Mouse (Mus musculus) intestine, embryonic 15.5 days (tissue): ENCODE measurements around the gene Vmp1. TPM values are rescaled to one million over a fixed set of nuclear protein-coding genes. Genes with fewer than 3 reads are reported as not detected.
A peak's percentile ranks its signal among the peaks of the same experiment; 100 is the strongest.

Source experiments
- ATAC-seq: fragments of 200-750 bp; cut with Nextera tagmentation; 2 replicates; pipeline ENCODE4 v1.8.0; 2017; ENCODE audit warnings: moderate TSS enrichment, moderate library complexity
- H3K27ac ChIP-seq: fragments of 300-500 bp; sonication (generic); 2 replicates; pipeline ENCODE4 v1.5.1; 2015; ENCODE audit warnings: mild to moderate bottlenecking, inconsistent platforms
- H3K27me3 ChIP-seq: fragments of 300-500 bp; sonication (generic); replicated peaks from 2 replicates; pipeline ENCODE4 v1.6.1; 2015; ENCODE audit warnings: inconsistent platforms
- H3K36me3 ChIP-seq: fragments of 300-500 bp; sonication (generic); 2 replicates; pipeline ENCODE4 v1.6.1; 2015; ENCODE audit warnings: inconsistent platforms
- H3K4me1 ChIP-seq: fragments of 300-500 bp; sonication (generic); replicated peaks from 2 replicates; pipeline ENCODE4 v1.6.1; 2015; ENCODE audit warnings: inconsistent platforms
- H3K4me2 ChIP-seq: fragments of 300-500 bp; sonication (generic); replicated peaks from 2 replicates; pipeline ENCODE4 v1.6.1; 2015; ENCODE audit warnings: mild to moderate bottlenecking, inconsistent platforms
- H3K4me3 ChIP-seq: fragments of 300-500 bp; sonication (generic); replicated peaks from 2 replicates; pipeline ENCODE4 v1.5.1; 2015; ENCODE audit warnings: inconsistent platforms
- H3K9ac ChIP-seq: fragments of 300-500 bp; sonication (generic); 2 replicates; pipeline ENCODE4 v1.6.1; 2015; ENCODE audit warnings: inconsistent platforms
- H3K9me3 ChIP-seq: fragments of 300-500 bp; sonication (generic); 2 replicates; pipeline ENCODE4 v1.6.1; 2016; ENCODE audit warnings: inconsistent platforms
- WGBS: fragments of 180-500 bp; shearing (Covaris S2); methylation state at CpG from one replicate; pipeline ENCODE4 v1.1.7; 2015; 5-methylcytosine and 5-hydroxymethylcytosine counted together
- polyA plus RNA-seq: library from polyadenylated mRNA; unstranded; fragments of >200 nt; fragmentation: Nextera tagmentation; extraction: Ambion mirVana; gene quantifications from 2 replicates; pipeline ENCODE4 v1.2.1, GENCODE M21; 2015

Vmp1 gene
- polyA plus RNA-seq, 1 experiment from 2014 or later: 168 TPM

DNA sequence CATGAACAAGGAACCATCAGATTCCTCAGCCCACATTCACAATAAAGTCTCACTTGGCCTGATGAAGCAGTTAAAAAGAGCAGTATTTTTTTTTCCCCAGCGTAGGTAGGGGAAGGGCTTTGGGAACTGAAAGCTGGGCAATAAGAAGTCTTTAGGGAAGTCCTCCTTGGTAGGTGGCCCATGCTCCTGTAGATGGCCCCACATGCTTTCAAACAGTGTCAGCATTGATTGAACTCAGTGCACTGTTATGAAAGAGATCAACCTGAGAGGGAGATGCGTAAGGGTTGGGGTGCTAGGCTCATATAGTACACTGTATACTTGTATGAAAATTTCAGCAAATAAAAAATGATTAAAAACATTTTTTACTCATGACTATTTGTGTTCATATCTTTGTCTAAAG, 8.3 kb upstream of the Vmp1 start:
- Histone ChIP-seq H3K27me3 (no peaks in the 10 kb centered on the region), H3K27ac (no peak overlapping the region), H3K4me2 (no peak overlapping the region), H3K4me1 (no peaks in the 10 kb centered on the region), H3K9me3 (no peaks in the 10 kb centered on the region), H3K9ac (no peak overlapping the region), H3K36me3 (peaks cover 23% of the 10 kb centered on the region), H3K4me3 (no peak overlapping the region)
- no peak for ATAC-seq
- WGBS: 89% methylated on average over 2 of the region's 2 CpGs

DNA sequence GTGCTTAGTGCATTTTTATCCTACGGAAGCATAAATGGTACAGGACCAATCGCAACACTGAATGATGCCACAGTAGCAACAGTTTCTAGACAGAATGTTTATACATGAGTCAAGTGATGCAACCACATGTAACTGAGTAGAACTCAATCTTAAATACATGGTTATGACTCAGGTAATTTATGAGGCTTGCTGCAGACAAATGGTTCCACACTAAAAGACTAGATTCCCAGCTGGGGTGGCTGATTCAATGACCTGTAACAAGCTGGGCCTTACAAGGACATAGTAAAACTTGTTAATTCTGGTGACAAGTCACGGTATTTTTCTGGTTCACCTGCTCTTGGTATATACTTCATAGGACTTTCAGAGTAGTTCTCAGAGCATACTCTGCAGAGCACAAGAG, 7.8 kb upstream of the Vmp1 start:
- Histone ChIP-seq H3K4me1 (no peaks in the 10 kb centered on the region), H3K4me3 (no peak overlapping the region), H3K27ac (no peak overlapping the region), H3K9me3 (no peaks in the 10 kb centered on the region), H3K4me2 (no peak overlapping the region), H3K27me3 (no peaks in the 10 kb centered on the region), H3K36me3 (peaks cover 20% of the 10 kb centered on the region), H3K9ac (no peak overlapping the region)
- 91% methylated on average over 3 of the region's 3 CpGs for WGBS
- ATAC-seq: no peak

DNA sequence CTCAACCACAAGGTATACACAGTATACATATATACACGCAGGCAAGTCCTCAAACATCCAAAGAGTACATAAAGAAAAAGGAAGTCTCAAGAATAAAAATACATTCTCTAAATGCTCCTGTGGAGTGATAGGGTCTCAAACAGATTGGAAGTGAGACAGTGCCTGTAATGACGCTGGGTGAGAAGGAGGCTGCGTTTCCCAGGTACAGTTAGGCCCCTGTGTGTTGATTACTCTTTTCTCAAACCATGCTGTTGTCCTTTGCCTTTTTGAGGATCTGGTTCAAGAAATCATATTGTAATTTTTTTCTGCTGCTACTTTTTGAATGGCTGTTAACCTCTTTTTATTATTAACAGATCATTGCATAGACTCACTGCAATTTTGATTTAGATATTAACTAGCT, 6.7 kb upstream of the Vmp1 start:
- no peak for ATAC-seq
- Histone ChIP-seq H3K4me1 (0 out of 2 replicates have a peak, but pooled peaks cover 1% of the 10 kb centered on the region), H3K27ac (no peak overlapping the region), H3K4me2 (no peak overlapping the region), H3K9ac (no peak overlapping the region), H3K9me3 (no peaks in the 10 kb centered on the region), H3K27me3 (no peaks in the 10 kb centered on the region), H3K4me3 (no peak overlapping the region), H3K36me3 (peaks cover 17% of the 10 kb centered on the region)
- WGBS: 86% methylated on average over 3 of the region's 3 CpGs

DNA sequence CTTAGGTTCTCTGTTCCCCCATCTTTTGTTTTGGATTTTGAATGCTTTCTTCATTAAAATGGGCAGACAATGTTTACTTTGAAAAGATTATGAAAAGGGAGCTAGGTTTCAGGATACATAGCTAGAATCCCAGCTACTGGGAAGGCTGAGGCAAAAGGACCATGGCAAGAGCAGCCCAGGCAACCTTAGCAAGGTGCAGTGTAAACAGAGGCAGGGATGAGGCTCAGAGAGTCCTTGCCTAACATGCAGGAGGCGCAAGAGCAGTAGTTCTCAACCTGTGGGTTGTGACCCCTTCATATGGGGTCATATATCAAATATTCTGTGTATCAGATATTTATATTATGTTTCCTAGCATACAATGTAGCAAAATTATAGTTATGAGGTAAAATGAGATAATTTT, 1.7 kb upstream of the Vmp1 start:
- Histone ChIP-seq H3K27me3 (no peaks in the 10 kb centered on the region), H3K9ac (0 out of 2 replicates have a peak overlapping the region, but pooled peaks have one; percentile 93), H3K9me3 (no peaks in the 10 kb centered on the region), H3K36me3 (0 out of 2 replicates have a peak, but pooled peaks cover 5% of the 10 kb centered on the region), H3K4me1 (peaks cover 14% of the 10 kb centered on the region; the same call in 1 of the 2 replicates), H3K27ac (no peak overlapping the region), H3K4me2 (peak overlapping the region; percentile 77), H3K4me3 (peak overlapping the region; percentile 78; the same call in 1 of the 2 replicates)
- 81% methylated on average over 1 of the region's 1 CpGs for WGBS
- no peak for ATAC-seq

DNA sequence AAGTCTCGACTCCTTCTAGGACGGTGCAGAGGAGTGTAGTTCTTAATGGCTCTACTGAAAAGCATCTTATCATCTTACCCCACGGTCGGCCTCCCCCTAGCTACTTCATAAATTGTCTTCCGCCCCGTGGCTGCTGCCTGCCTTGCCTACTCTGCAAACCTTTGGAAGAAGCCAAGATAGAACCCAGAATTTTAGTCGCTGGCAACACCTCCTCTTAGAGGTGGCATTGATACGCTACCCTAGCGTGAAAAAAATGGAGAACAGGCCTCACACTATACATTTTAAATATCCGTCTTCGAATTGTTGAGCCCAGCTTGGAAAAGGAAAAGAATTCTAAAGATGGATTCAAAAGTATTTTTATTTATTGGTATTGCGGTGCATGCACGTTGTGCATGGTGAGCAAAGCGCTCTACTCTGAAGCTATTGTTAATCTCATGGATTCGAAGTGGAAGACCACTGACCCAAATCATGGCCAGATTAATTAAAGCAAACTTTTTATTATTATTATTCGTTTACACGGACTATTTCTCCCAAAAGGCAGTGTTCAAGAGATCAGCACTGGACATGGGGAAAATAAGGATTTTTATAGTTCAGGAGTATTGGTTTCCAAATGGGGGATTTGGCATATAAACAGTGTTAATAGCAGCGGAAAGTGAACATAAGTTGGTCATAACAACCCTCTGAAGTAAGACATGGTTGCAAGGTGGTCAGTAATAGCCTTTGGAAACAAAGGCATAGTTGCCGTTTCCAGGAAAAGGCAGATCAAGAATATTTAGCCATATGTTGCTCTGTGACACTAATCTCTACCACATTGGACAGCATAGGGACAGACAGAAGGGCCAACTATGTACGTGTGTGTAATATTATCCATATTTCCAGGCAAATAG, 733 bp upstream of the Vmp1 start:
- Histone ChIP-seq H3K9me3 (no peaks in the 10 kb centered on the region), H3K27me3 (no peaks in the 10 kb centered on the region), H3K36me3 (0 out of 2 replicates have a peak, but pooled peaks cover 1% of the 10 kb centered on the region), H3K4me1 (peaks cover 14% of the 10 kb centered on the region; the same call in 1 of the 2 replicates), H3K27ac (peak overlapping the region; percentile 90), H3K4me2 (peak overlapping the region; percentile 77), H3K9ac (peak overlapping the region; percentile 93), H3K4me3 (peak overlapping the region; percentile 78)
- no peak for ATAC-seq
- 6% methylated on average over 20 of the region's 20 CpGs for WGBS

DNA sequence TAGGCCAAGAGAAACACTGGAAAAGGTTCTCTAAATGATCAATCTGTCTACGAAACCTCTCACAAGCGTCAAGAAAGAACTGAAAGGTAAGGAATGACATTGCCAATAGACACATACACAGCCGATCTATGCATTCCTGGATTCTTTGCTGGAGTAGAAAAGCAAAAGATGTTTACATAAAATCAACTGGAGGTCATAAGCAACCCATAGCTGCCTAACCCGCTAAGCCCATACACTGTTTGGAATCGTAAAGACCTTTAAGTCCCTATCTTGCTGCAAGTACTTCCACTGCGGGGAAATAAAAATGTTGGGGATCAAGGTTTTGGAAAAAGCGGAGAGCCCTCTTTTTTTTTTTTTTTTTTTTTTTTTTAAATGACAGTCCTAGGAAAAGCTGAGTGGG, 775 bp downstream of the Vmp1 start:
- no peaks in the 10 kb centered on the region for H3K36me3 ChIP-seq
- no peak for ATAC-seq
- H3K27me3 ChIP-seq: no peaks in the 10 kb centered on the region
- no peak overlapping the region for H3K27ac ChIP-seq
- 24% methylated on average over 7 of the region's 7 CpGs for WGBS
- peak overlapping the region; percentile 93; the same call in 1 of the 2 replicates for H3K9ac ChIP-seq
- peak overlapping the region; percentile 77 for H3K4me2 ChIP-seq
- H3K9me3 ChIP-seq: no peaks in the 10 kb centered on the region
- H3K4me3 ChIP-seq: peak overlapping the region; percentile 78
- peaks cover 14% of the 10 kb centered on the region; the same call in 1 of the 2 replicates for H3K4me1 ChIP-seq

DNA sequence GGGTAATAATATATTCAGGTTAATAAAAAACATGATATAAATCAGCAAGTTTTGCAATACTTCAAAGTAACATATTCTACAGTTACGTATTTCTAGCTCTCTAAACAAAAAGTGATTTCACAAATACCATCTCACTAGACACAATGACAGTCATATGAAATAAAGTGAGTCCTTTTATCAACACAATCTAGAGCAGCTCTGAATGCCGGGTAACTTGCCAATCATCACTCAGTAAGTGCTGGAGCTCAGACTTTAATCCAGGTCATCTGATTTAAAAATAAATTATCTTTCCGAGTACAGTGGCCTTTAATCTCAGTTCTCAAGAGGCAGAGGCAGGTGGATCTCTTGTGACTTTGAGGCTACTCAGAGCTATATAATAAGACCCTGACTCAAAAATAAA, 2.2 kb downstream of the Vmp1 start:
- Histone ChIP-seq H3K27ac (no peak overlapping the region), H3K36me3 (no peaks in the 10 kb centered on the region), H3K4me3 (no peak overlapping the region), H3K9me3 (no peaks in the 10 kb centered on the region), H3K27me3 (no peaks in the 10 kb centered on the region), H3K9ac (no peak overlapping the region), H3K4me1 (peaks cover 14% of the 10 kb centered on the region; the same call in 1 of the 2 replicates), H3K4me2 (no peak overlapping the region)
- WGBS: 75% methylated on average over 3 of the region's 3 CpGs
- ATAC-seq: no peak

- 95% methylated on average over 3 of the region's 3 CpGs for WGBS
- Histone ChIP-seq H3K4me1 (peaks cover 14% of the 10 kb centered on the region; the same call in 1 of the 2 replicates), H3K4me3 (no peak overlapping the region), H3K9ac (no peak overlapping the region), H3K36me3 (no peaks in the 10 kb centered on the region), H3K9me3 (no peaks in the 10 kb centered on the region), H3K4me2 (no peak overlapping the region), H3K27me3 (no peaks in the 10 kb centered on the region), H3K27ac (no peak overlapping the region)
- no peak for ATAC-seq
These were observed 2.9 kb downstream of the Vmp1 start for GRCm38 (mm10) chr11:86680729-86681128.

DNA sequence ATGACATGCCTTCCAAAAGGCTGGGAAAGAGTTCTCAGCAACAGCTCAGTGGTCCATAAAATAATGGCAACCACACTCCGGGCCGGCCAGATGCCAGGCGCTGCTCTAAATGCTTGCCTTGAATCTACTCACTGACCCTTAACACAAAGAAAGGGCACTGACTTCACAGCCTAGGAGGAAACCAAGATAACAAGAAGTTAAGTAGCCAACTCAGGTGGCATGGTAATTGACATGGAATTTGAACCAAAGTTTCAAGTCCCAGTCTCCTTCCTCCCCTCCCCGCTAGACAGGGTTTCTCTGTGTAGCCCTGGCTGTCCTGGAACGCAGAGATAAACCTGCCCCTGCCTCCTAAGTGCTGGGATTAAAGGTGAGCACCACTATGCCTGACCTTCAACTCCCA, 4.7 kb downstream of the Vmp1 start:
- no peaks in the 10 kb centered on the region for H3K27me3 ChIP-seq
- H3K27ac ChIP-seq: peak overlapping the region; percentile 60; the same call in 1 of the 2 replicates
- no peaks in the 10 kb centered on the region for H3K9me3 ChIP-seq
- peak; percentile 59 for ATAC-seq
- no peak overlapping the region for H3K9ac ChIP-seq
- no peaks in the 10 kb centered on the region for H3K36me3 ChIP-seq
- 0 out of 2 replicates have a peak, but pooled peaks cover 5% of the 10 kb centered on the region for H3K4me1 ChIP-seq
- no peak overlapping the region for H3K4me2 ChIP-seq
- WGBS: 71% methylated on average over 5 of the region's 5 CpGs
- H3K4me3 ChIP-seq: no peak overlapping the region

DNA sequence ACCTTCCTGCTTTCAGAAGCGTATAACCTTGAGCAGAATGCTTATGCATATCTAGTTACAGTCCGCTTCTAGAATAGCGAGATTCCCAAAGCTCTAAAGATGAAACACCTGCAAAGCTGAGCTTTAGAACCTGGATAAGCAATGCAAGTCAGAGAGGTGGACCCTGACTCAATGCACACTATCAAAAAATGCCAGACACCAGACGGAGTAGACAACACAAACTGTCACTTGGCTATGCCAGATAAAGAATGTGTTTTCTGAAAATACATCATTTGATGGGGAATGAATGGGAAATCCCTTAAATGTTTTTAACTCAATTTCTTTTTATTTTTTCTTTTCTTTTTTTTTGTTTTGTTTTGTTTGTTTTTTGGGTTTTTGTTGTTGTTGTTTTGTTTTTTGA, 8.1 kb downstream of the Vmp1 start:
- no peak overlapping the region for H3K27ac ChIP-seq
- H3K9ac ChIP-seq: no peak overlapping the region
- no peaks in the 10 kb centered on the region for H3K9me3 ChIP-seq
- ATAC-seq: no peak
- H3K27me3 ChIP-seq: no peaks in the 10 kb centered on the region
- no peaks in the 10 kb centered on the region for H3K36me3 ChIP-seq
- no peak overlapping the region for H3K4me2 ChIP-seq
- 91% methylated on average over 4 of the region's 4 CpGs for WGBS
- no peaks in the 10 kb centered on the region for H3K4me1 ChIP-seq
- no peak overlapping the region for H3K4me3 ChIP-seq

DNA sequence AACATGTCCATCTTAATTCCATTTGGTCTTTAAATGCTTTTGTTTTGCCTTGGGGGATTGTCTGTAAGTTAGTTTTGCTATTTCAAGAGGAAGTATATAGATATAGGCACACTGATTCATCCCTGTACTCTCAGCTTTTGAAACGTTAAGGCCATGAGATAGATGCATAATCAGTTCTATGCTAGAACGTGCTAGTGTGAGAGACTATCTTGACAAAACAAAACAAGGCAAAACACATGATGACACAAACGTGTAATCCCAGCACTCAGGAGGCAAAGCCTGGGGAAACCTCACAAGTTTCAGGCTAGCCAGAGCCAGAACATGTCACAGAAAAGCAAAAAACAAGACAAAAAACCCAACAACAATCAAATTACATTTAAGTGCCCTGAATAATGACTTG, 10.9 kb downstream of the Vmp1 start:
- H3K27me3 ChIP-seq: no peaks in the 10 kb centered on the region
- no peaks in the 10 kb centered on the region for H3K4me1 ChIP-seq
- H3K9me3 ChIP-seq: no peaks in the 10 kb centered on the region
- H3K9ac ChIP-seq: no peak overlapping the region
- no peaks in the 10 kb centered on the region for H3K36me3 ChIP-seq
- H3K27ac ChIP-seq: no peak overlapping the region
- H3K4me2 ChIP-seq: no peak overlapping the region
- H3K4me3 ChIP-seq: no peak overlapping the region
- WGBS: 80% methylated on average over 3 of the region's 3 CpGs
- ATAC-seq: no peak

GRCm38 (mm10) chr11:86671041-86671675, 12.5 kb downstream of the Vmp1 start:
- no peak overlapping the region for H3K27ac ChIP-seq
- ATAC-seq: no peak
- WGBS: 73% methylated on average over 3 of the region's 3 CpGs
- H3K9me3 ChIP-seq: no peaks in the 10 kb centered on the region
- H3K4me2 ChIP-seq: no peak overlapping the region
- H3K4me3 ChIP-seq: no peak overlapping the region
- no peaks in the 10 kb centered on the region for H3K27me3 ChIP-seq
- H3K4me1 ChIP-seq: no peaks in the 10 kb centered on the region
- no peaks in the 10 kb centered on the region for H3K36me3 ChIP-seq
- H3K9ac ChIP-seq: no peak overlapping the region
